ENCODE assay signal across 8 mouse cellular contexts in genomic region chr12:69890476-69890875, GRCm38 (mm10). TPM values are rescaled to one million over a fixed set of nuclear protein-coding genes. Genes with fewer than 3 reads are reported as not detected.
DNase-seq lines count a peak whose midpoint lies in the region; ATAC-seq and TF ChIP-seq lines count a peak whose summit lies in the region.

No protein-coding gene starts in this region.

- WGBS in heart, adult 2 months, result 16% methylated on average over 5 of the region's 5 CpGs
- WGBS in forebrain, embryonic 16.5 days, result 21% methylated on average over 5 of the region's 5 CpGs
- 10% methylated on average over 5 of the region's 5 CpGs for WGBS in lung, embryonic 16.5 days

- peak overlapping the region; percentile 20; the same call in 1 of the 2 replicates for H3K4me3 ChIP-seq in heart, adult 2 months
- peak overlapping the region; percentile 11 for H3K4me3 ChIP-seq in C2C12 (ENCODE audit: insufficient read depth, poor library complexity, severe bottlenecking)
- no peak overlapping the region for H3K4me3 ChIP-seq in forebrain, embryonic 16.5 days (replicated peaks; ENCODE audit: low read length)
- H3K4me3 ChIP-seq in lung, embryonic 16.5 days (ENCODE audit: low read length), result peak overlapping the region; percentile 95

- intact Hi-C loops in heart, adult 2 months (cut with DNase I), result loop anchor here (10.0 kb wide), 1 partner anchor 526 kb away; no protein-coding TSS in a partner anchor

- no peak for DNase-seq in heart, adult 2 months
- DNase-seq in heart, postnatal 4 days, result no peak
- peak; percentile 43 for DNase-seq in yolk sac, embryonic 10.5 days (ENCODE audit: low spot score)
- DNase-seq in spleen, adult 18-20 months, result no peak

- peaks cover 18% of the 10 kb centered on the region for H3K4me1 ChIP-seq in heart, adult 2 months (ENCODE audit: control insufficient read depth, insufficient read depth, low read length)
- H3K4me1 ChIP-seq in forebrain, embryonic 16.5 days (replicated peaks; ENCODE audit: control insufficient read depth, insufficient read depth, low read length), result peaks cover 29% of the 10 kb centered on the region
- H3K4me1 ChIP-seq in lung, embryonic 16.5 days (replicated peaks; ENCODE audit: control insufficient read depth, insufficient read depth, low read length), result peaks cover 29% of the 10 kb centered on the region

- peaks cover 11% of the 10 kb centered on the region for H3K79me2 ChIP-seq in heart, adult 2 months (replicated peaks; ENCODE audit: control insufficient read depth, insufficient read depth, low read length)
- peaks cover 72% of the 10 kb centered on the region for H3K79me2 ChIP-seq in C2C12 (ENCODE audit: control insufficient read depth, insufficient read depth)

- no peak for TF ChIP-seq POLR2A in heart, adult 2 months (IDR thresholded peaks at IDR 0.05; ENCODE audit: insufficient read depth, low read depth, low read length)

- peaks cover 61% of the 10 kb centered on the region for H3K79me3 ChIP-seq in C2C12 (ENCODE audit: low read depth)

- peak overlapping the region; percentile 4 for H3ac ChIP-seq in C2C12 (ENCODE audit: control insufficient read depth, insufficient read length, low read depth)

- H3K9me3 ChIP-seq in forebrain, embryonic 16.5 days (ENCODE audit: control insufficient read depth, low read length), result no peaks in the 10 kb centered on the region
- no peaks in the 10 kb centered on the region for H3K9me3 ChIP-seq in lung, embryonic 16.5 days (ENCODE audit: control insufficient read depth, low read length)

- peaks cover 8% of the 10 kb centered on the region for H3K36me3 ChIP-seq in heart, adult 2 months (ENCODE audit: control insufficient read depth, insufficient read depth, low read length)
- H3K36me3 ChIP-seq in C2C12 (ENCODE audit: control insufficient read depth, insufficient read depth), result no peaks in the 10 kb centered on the region
- no peaks in the 10 kb centered on the region for H3K36me3 ChIP-seq in forebrain, embryonic 16.5 days (ENCODE audit: control insufficient read depth, insufficient read depth)
- no peaks in the 10 kb centered on the region for H3K36me3 ChIP-seq in lung, embryonic 16.5 days (ENCODE audit: control insufficient read depth, insufficient read depth, low read length)

- H3K4me2 ChIP-seq in forebrain, embryonic 16.5 days (ENCODE audit: low read length), result peak overlapping the region; percentile 83
- peak overlapping the region; percentile 66 for H3K4me2 ChIP-seq in lung, embryonic 16.5 days (ENCODE audit: low read depth, low read length)

- TF ChIP-seq EP300 in heart, adult 2 months (IDR thresholded peaks at IDR 0.05; ENCODE audit: insufficient read depth, low read depth, low read length), result no peak

- peak overlapping the region; percentile 9; the same call in 1 of the 2 replicates for H3K9ac ChIP-seq in heart, adult 2 months (ENCODE audit: low read depth, low read length)
- no peak overlapping the region for H3K9ac ChIP-seq in forebrain, embryonic 16.5 days (replicated peaks; ENCODE audit: low read depth, low read length)
- H3K9ac ChIP-seq in lung, embryonic 16.5 days (ENCODE audit: low read length), result no peak overlapping the region

- no peak for TF ChIP-seq CTCF in heart, adult 2 months (IDR thresholded peaks at IDR 0.05)
- no peak for TF ChIP-seq CTCF in C2C12 (IDR thresholded peaks at IDR 0.05; ENCODE audit: control insufficient read depth, insufficient read depth, insufficient read length)

- ATAC-seq in forebrain, embryonic 16.5 days, result no peak
- ATAC-seq in lung, embryonic 16.5 days (ENCODE audit: low read depth), result 0 out of 2 replicates have a peak, but pooled peaks have one; percentile 7
- no peak for ATAC-seq in frontal cortex, adult (ENCODE audit: low TSS enrichment)

- no peaks in the 10 kb centered on the region for H3K27me3 ChIP-seq in heart, adult 2 months (ENCODE audit: control insufficient read depth, insufficient read depth, low read length)
- H3K27me3 ChIP-seq in C2C12 (ENCODE audit: control insufficient read depth, insufficient read depth, insufficient read length), result no peaks in the 10 kb centered on the region
- H3K27me3 ChIP-seq in forebrain, embryonic 16.5 days (replicated peaks; ENCODE audit: control insufficient read depth, insufficient read depth, low read length), result no peaks in the 10 kb centered on the region
- H3K27me3 ChIP-seq in lung, embryonic 16.5 days (ENCODE audit: control insufficient read depth, insufficient read depth, low read depth, low read length), result no peaks in the 10 kb centered on the region

- no peak overlapping the region for H3K27ac ChIP-seq in heart, adult 2 months
- no peak overlapping the region for H3K27ac ChIP-seq in forebrain, embryonic 16.5 days (ENCODE audit: low read length)
- peak overlapping the region; percentile 68 for H3K27ac ChIP-seq in lung, embryonic 16.5 days (ENCODE audit: low read length)

TF ChIP-seq in C2C12, 6 proteins besides CTCF, POLR2A, EP300 and RAD21:
- TF ChIP-seq MYOG (IDR thresholded peaks at IDR 0.05; ENCODE audit: control insufficient read depth, extremely low read depth, insufficient read length) (no peak), FOSL1 (IDR thresholded peaks at IDR 0.05; ENCODE audit: insufficient read depth, low read length, poor library complexity, severe bottlenecking) (no peak), CEBPB (IDR thresholded peaks at IDR 0.05; ENCODE audit: low read depth) (no peak), MYOD1 (IDR thresholded peaks at IDR 0.05; ENCODE audit: control insufficient read depth, insufficient read length, low read depth) (no peak), MAX (IDR thresholded peaks at IDR 0.05) (no peak), USF1 (IDR thresholded peaks at IDR 0.05; ENCODE audit: low read depth) (no peak)

RNA-seq across cellular contexts. Expression of gene Atl1, which starts 1.9 kb away (rescaled TPM):
- total RNA-seq in heart, adult 2 months (2021), result 1 to 10 TPM; 4.0 TPM
- 2.9 and 3.5 TPM in 2 replicates for polyA plus RNA-seq in heart, adult 2 months (2012; rRNA removed)
- total RNA-seq in heart, postnatal 4 days (2021), result 10 to 100 TPM; 10.1 to 11.0 TPM
- polyA plus RNA-seq in C2C12 (2012; fragmentation: generic; extraction: Trizol), result 0.30 TPM
- polyA plus RNA-seq in forebrain, embryonic 16.5 days (2015; fragmentation: Nextera tagmentation; extraction: Ambion mirVana), result 122 and 124 TPM in 2 replicates
- polyA plus RNA-seq in lung, embryonic 16.5 days (2015; fragmentation: Nextera tagmentation; extraction: Ambion mirVana), result 3.9 and 5.4 TPM in 2 replicates

RNA-seq across cellular contexts. Expression of gene Map4k5, which starts 2.5 kb away (rescaled TPM):
- total RNA-seq in heart, adult 2 months (2021), result 10 to 100 TPM; 20.0 to 21.7 TPM
- polyA plus RNA-seq in heart, adult 2 months (2012; rRNA removed), result 5.6 and 10.0 TPM in 2 replicates
- 10 to 100 TPM; 41.9 to 44.7 TPM for total RNA-seq in heart, postnatal 4 days (2021)
- polyA plus RNA-seq in C2C12 (2012; fragmentation: generic; extraction: Trizol), result 8.3 TPM
- 34.5 and 38.1 TPM in 2 replicates for polyA plus RNA-seq in forebrain, embryonic 16.5 days (2015; fragmentation: Nextera tagmentation; extraction: Ambion mirVana)
- 30.8 and 31.0 TPM in 2 replicates for polyA plus RNA-seq in lung, embryonic 16.5 days (2015; fragmentation: Nextera tagmentation; extraction: Ambion mirVana)

Comparison
In these comparisons a context has a peak if more than half of its experiments do, and no peak if none do; other contexts are left out.
1. RNA of gene Atl1, which starts 1.9 kb away (polyA plus RNA-seq): 122 to 124 TPM in forebrain, embryonic 16.5 days; 3.9 to 5.4 TPM in lung, embryonic 16.5 days, 2.9 to 3.5 TPM in heart, adult 2 months and 0.30 TPM in C2C12 (single experiment); every median in the first group is over 10 times any median in the second.